Mouse (Mus musculus) neutrophil, adult 5-6 weeks (primary cell): ENCODE measurements around the gene Gm49322. TPM values are rescaled to one million over a fixed set of nuclear protein-coding genes. Genes with fewer than 3 reads are reported as not detected.

Experiments used
- ATAC-seq: fragments of 151-379, 151-347 bp; 2 replicates; pipeline ENCODE4 v1.8.0; 2017; ENCODE audit warnings: mild to moderate bottlenecking, moderate TSS enrichment; ENCODE audit not compliant: insufficient number of reproducible peaks, poor library complexity, low FRiP score, severe bottlenecking; ENCODE audit errors: extremely low read depth
- total RNA-seq: library from RNA; stranded (forward); fragments of 200-1000 nt; gene quantifications from 2 replicates; pipeline ENCODE4 v1.2.3, GENCODE M21; 2017

Gm49322 gene
- total RNA-seq, 1 experiment from 2014 or later = 1.3 TPM

DNA sequence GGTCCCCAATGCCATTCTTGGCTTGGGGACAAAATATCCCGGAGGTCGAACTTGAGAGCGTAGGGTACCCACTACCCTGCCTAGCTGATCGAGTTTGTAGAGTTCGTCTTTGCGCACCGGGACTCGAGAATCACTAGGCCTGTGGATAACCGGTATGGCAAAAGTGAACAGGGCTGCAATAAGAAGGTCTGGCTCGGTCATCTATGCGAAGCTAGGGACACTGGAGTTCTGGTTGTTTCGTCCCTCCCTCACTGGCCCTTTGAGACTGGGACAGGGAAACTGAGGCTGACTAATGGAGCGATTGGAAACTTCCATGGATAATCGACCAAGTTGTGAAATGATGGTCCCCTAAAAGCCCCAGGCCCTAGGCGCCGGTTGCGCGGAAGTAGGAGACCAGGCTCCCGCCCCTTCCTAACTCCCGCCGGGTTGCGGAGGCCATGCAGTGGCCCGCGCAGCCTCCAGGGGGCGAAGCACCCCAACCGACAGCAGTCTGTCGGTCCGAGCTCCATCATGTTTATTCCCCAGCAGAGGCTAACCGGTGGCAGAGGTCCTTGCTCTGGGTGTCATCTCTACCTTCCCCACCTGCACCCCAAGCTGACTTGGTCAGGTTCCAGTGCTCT, 27.6 kb upstream of the Gm49322 start:
- peak; percentile 59 for ATAC-seq

DNA sequence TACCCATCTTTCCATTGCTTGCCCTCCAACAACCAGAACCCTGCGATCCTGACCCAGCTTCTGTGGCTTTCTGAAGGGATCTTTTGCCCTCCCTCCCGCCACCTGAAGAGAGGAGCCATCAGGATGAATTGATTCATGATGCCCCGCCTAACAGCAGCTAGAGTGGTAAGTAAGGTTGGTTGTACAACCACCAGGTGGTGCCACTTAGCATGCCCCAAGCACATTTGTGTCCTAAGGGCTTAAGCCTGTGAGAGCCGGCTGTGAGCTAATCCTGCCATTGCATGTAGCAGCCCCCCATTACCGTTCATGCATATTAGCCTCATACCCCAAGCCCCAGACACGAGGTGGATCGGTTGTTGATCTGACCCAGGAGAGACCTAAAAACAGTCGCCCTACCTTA, 26.9 kb upstream of the Gm49322 start:
- peak; percentile 47; the same call in 1 of the 2 replicates for ATAC-seq

DNA sequence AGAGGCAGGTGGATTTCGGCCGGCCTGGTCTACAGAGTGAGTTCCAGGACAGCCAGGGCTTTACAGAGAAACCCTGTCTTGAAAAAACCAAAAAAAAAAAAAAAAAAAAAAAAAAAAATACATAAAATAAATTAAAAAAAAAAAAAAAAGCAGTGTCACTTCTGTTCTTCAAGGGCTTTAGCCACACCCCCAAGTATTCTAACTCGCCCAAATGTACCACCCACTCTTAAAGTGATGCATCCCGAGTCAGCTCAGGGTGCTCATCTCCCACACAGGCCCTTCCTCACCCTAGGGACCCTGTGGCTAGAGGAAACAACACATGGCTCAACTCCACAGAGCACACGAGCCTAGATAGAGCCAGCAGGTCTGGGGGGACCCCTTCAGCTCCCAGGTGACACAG, 22.8 kb upstream of the Gm49322 start:
- ATAC-seq = no peak

DNA sequence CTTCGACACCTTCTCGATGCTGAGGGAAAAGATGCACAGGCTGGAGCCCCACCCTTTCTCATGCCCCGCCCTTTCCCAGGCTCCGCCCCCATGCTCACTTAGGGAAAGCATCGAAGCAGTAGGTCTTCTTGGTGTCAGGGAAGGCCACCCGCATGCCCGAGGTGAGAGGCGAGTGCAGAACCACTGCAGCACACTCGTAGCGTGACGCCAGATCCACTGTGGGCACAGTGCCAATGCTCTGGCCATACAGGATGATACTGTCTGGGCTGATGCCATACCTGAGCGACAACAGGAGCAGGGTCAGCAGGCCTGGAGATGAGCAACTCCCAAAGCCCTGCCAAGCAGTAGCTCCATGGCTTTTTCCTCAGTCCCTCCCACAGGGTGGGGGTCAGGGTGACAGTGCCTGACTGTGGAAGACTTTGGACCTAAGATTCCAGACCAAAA, 21.8 kb upstream of the Gm49322 start:
- ATAC-seq = 0 out of 2 replicates have a peak, but pooled peaks have one; percentile 4

DNA sequence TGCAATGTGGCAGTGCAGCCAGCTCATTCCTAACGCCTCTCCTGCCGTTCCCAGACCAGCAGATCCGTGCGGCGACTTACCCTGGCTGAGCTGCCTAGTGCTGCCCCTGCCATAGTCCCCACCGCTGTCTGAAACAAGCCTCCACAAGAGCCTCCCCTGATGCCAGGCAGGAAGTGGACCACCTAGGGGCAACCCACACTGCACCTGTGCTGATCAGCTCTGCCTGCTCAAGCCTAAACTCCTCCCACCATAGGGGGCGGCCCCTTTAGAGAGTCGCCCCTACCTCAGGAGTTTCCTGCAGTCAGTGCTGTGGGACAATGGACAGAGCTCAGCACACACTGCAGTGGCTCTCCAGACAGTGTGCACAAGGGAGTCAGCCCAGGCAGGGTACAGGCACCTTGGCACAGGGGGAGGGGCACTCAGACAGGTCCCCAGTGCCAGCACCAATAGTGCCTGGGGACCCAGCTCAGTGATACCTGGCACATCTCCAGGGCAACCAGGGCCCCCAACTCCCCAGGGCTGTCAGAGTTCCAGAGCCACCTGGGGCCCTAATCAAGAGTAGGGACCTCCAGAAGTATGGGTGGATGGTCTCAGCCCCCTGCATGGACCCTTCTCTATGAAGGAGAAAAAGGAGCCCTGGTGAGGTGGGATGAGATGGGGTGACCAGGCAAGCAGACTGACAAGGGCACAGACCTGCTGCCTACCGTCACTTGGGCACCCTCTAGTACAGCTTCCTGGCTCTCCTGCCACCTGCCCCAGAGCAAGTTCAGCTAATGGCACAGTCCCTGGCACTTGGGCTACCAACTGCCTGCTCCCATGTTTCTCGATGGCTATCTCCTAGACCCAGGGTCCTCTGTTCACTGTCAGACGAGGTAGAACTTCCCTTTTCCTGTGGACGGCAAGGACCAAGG, 20.9 kb upstream of the Gm49322 start:
- ATAC-seq = no peak

DNA sequence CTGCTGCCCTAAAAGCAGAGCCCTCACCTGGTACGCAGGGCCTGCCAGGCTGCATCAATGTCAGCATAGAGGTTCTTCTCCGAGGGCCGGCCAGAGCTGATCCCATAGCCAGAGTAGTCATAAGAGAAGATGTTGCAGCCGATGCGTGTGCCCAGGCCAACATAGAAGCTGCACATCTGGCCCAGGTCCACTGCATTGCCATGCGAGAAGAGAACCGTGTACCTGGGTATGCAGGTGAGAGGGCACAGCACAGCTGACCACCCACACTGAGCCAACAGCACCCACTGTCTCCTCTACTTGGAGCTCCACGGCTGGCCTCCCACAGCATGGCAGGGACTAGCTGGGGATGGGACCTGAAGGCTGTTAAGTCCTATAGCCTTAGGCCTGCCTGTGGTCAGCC, 20.2 kb upstream of the Gm49322 start:
- ATAC-seq = no peak

DNA sequence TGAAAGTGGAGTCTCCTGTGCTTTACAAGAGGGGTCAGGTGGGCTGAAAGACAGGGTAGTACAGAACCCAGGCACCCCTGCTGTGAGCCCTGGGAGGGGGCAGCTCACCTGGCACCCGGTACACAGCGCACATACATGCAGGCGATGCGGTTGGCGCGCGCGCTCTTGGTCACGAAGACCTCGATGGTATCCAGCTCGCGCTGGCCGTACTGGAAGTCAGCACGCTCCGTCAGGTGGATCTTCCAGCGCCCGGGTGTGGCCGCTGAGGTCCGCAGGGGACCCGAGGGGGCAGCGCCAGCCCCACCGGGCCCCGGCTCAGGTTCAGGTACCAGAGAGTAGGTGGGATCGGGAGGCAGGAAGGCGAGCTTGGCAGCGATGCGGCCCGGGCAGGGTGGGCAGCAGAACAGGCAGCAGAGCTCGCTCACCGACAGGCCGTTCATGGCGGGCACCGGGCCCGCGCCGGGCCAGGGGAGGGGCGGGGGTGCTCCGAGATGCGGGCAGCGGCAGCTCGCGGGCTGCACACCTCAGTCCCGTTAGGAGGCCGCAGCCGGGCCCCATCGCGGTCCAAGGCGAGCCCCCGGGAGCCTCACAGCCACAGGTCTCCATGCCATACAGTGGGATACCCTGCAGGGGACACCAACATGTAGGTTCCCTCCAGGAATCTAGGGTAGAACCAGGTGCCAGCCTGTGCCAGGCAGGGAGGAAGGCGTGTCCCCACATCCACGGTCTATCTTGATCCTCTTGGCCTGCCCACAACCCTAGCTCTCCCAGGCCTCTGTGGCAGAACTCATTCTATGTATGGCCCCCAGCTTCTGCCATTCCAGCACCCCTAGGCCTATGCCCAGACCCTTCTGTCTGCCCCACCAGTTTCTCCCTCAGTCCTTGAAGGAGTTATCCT, 19.2 kb upstream of the Gm49322 start:
- ATAC-seq = no peak

DNA sequence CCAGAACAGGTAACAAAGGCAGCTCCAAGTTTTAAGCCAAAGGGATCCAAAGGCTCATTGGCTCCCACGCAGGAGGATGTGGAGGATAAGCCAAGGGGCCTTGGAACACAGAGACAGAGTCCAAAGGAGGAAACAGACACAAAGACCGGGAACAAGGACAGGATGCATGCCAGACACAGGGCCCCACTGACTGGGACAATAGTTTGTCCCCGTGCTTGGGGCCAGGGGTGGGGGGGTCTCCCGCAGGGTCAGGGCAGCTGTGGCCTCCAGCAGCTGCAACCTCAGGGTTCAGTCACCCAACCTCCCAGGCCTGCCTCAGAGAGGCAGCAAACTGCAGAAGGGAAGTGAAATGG, 18.5 kb upstream of the Gm49322 start:
- no peak for ATAC-seq

DNA sequence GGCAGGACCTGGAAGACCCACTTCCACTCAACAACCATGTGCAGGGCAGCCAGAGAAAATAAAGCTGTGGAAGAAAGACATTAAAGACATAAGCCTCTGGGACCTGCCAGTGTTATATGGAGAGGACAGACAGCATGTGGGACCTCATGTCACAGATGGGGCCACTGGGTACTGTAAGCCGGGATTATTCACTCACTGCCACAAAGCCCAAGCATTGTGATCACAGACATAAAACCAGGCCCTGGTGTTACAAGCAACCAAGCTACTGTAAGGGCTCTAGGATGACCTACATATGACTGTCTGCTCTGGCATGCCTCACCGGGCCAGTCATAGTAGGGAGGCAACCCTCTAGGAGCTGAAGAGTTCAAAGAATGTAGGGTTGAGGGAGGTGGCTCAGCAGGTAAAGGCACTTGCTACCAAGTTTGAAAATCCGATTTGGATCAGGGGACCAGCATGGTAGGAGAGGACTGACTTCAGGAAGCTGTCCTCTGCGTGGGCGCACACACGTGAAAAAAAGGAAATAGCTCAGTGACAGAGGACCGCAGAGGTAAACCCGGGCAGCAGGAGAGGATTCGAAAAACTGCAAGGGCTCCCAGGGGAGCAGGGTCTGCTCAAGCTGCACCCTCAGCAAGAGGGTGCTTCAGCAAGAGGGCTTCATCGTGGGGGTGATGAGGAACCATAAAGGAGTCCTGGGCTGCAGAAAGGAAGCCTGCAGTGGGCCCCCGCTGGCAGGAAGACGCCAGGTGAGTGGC, 16.5 kb upstream of the Gm49322 start:
- peak; percentile 5; the same call in 1 of the 2 replicates for ATAC-seq

DNA sequence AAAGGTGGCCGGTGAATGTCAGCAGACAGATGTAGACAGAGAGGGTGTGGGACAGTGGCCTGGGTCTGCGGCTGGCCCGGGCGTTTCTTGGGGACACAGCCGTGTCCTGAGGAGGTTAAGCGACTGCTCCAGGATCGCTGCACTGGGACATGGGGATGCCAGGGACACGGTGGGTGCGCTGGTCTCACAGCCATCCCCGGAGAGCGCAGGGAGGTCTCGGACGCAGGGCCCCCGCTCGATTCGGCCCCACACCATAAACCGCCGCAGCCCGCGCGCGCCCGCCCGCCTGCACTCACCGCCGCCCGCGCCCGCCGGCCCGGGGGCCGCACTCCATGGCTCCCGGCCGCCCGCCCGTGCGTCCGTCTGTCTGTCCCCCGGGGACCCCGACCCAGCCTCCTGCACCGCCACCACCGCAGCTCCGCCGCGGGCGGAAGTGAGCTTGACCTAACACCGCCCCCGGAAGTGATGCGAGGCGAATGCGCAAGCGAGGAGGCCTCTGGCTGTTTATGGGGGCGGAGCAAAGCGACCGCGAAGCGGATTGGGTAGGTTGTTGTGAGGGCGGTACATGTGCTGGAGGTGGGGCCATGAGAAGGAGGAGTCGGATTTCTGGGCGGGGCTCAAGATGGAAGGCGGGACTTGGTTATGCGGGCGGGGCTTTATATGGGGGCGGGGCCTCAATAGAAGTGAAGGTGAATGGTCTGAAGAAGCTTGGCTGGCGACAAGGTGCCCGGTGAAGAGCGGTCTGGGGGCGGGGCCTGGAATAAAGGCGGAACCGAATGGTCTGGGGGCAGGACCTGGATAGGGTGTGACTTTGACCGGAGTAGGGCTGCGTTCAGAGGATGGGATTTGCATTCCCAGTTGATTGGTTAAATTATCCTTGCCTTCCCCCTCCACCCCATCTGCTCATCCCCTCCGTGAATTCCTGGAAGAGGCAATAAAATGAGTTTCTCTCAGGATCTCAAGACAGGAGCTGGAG, 15.7 kb upstream of the Gm49322 start, which contains the start of gene Abhd17a:
TSS of gene Abhd17a (minus strand) at position 463 of the 976 bp plus-strand sequence.
- peak; percentile 93 for ATAC-seq

DNA sequence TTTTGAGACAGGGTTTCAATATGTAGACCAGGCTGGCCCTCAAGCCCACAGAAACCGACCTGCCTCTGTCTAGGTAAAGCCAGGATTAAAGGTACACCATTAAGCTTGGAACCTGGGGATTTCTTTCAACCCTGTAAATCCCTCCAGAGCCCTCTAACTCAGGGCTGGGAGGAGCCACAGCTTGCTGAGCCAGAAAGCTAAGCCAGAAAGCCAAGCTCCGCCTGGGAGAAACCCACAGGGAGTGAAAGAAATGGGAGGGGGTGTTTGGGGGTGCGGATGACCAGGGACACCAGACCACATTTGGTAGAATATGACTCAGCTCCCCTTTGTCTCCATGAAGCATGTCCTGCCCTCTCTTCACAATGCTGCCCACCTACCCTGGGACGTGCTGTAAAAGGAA, 9.5 kb upstream of the Gm49322 start:
- ATAC-seq = no peak

DNA sequence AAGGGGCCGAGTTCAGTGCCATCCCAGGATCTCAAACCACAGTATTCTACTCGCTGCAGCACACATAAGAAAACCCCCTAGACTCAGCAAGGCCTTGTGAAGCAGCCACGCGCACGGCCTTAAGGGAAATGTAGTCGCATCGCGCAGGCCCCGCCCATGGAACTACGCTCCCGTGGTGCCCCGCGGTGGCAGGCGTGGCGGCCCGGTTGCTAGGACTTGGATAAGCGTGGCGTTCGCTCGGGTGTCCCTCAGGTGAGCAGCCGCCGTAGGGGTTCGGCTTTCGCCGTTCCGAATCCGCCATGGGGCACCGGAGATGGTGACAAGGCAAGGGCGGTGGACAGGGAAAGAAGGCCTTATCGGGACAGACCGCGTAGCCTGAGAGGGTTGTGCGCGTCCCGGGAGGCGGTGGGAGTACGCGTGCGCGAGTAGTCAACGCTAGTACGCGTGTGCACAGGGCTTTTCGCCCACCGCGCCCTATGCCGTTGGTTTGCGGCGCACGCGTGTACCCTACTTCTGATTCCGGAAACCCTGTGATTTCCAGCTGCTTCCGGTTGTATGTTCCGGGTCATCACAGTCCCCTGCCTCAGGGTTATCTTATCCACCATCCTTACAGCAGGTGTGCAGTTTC, 3.0 kb upstream of the Gm49322 start, which contains the start of the genes Scamp4 and Adat3:
TSS of gene Scamp4 (plus strand) at position 175 of the 628 bp plus-strand sequence.
TSS of gene Adat3 (plus strand) at position 183 of the 628 bp plus-strand sequence.
- ATAC-seq = peak; percentile 79

DNA sequence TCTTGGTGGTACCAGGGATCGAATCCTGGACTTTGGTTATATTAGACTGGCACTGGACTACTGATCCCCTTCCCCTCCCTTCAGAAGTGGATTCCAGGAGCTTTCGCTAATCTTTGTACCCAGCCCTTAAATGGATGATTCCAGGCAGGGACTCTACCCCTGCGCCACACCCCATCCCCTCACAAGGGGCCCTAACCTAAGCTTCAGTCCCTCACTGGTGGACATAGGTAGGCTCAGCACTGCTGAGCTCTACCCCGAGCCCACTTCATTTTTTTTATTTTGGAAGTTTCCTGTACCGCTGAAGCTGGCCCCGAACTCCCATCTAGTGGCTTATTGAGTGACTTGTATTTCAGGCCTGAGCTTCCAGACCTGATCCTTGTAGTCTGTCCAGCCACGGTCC, 2.5 kb upstream of the Gm49322 start:
- no peak for ATAC-seq

DNA sequence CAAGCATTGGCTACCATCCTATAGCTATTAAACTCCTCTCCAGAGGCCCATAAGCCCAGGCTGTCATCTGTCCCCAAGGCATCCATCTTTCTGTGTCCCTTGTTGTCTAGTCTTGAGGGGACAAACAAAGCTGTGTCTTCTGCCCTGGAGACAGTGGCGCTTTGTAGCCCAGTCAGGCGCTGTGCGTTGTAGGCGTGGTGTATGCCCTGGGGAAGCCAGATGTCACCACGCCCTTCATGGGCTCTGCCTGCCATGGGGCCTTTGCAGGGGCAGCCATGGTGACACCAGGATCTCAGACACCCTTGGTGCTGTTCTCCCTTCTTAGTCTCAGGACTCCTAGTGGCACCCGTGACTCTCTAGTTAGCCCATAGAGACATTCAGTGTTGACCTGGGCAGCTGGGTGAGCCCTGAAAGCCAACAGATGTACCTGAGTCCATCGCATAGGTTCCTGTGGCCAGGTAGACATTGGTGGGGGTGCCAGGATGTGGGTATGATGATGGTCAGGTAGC, 1.8 kb upstream of the Gm49322 start:
- peak; percentile 47; the same call in 1 of the 2 replicates for ATAC-seq

DNA sequence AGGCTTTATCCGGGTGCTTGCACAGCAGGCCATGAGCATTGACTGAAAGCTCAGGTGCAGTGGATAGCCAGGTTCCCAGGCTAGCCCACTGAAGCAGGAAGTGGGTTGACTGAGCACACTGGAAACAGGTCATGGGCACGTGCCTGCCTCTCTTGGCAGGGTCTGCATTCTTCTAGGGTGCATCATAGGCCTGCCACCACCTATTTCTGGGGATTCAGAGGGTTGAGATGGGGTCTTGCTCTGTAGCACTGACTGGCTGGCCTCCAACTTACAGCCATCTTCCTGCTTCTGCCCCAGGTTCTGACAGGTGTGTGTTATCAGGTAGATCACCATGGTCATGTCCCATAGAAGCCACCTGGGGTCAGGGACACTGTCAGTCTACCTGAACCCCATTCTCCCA, 833 bp upstream of the Gm49322 start:
- no peak for ATAC-seq

DNA sequence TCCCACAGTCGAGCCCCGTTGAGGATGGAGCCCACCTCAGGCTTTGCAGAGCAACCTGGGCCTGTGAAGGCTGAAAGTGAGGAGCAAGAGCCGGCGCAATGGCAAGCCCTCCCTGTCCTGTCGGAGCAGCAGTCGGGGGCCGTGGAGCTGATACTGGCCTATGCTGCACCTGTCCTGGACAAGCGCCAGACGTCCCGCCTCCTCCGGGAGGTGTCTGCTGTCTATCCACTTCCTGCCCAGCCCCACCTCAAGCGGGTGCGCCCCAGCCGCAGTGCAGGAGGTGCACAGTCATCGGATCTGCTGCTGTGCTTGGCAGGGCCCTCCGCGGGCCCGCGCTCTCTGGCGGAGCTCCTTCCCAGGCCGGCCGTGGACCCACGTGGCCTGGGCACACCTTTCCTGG, 485 bp downstream of the Gm49322 start:
- no peak for ATAC-seq
